Mouse (Mus musculus): ENCODE results near the gene Rec8.

GRCm38 (mm10) chr14:55585566-55585960 lies 32.3 kb upstream of the Rec8 start:
- no peak for TF ChIP-seq POLR2A (IDR thresholded peaks at IDR 0.05; ENCODE audit: extremely low read depth, insufficient read depth, low read length)
- TF ChIP-seq CTCF (IDR thresholded peaks at IDR 0.05; ENCODE audit: extremely low read depth, insufficient read depth, low read length): no peak

All from cortical plate, adult 2 months (tissue).